Mouse (Mus musculus) limb, embryonic 14.5 days (tissue): ENCODE measurements around the gene Lrrc40. TPM values are rescaled to one million over a fixed set of nuclear protein-coding genes. Genes with fewer than 3 reads are reported as not detected.
"Not testable (repeated sequence)": the region's sequence is repeated elsewhere in the genome, so short reads cannot be mapped to it uniquely, and the experiment has no call there.

Experiments used
- ATAC-seq: fragments of 200-750 bp; cut with Nextera tagmentation; 2 replicates; pipeline ENCODE4 v1.8.0; 2017; ENCODE audit warnings: low read depth, moderate number of reproducible peaks, moderate TSS enrichment; ENCODE audit not compliant: low FRiP score
- DNase-seq: peaks from one replicate; pipeline ENCODE4 v3.0.0-alpha.2; 2015; ENCODE audit warnings: low spot score
- H3K27ac ChIP-seq: fragments of 300-500 bp; sonication (generic); replicated peaks from 2 replicates; pipeline ENCODE4 v1.5.1; 2014; ENCODE audit warnings: low read depth, mild to moderate bottlenecking, low read length, moderate library complexity, mixed read lengths
- H3K27me3 ChIP-seq: fragments of 300-500 bp; sonication (generic); 2 replicates; pipeline ENCODE4 v1.6.1; 2014; ENCODE audit warnings: low read length, mixed read lengths; ENCODE audit not compliant: control insufficient read depth, insufficient read depth
- H3K36me3 ChIP-seq: fragments of 300-500 bp; sonication (generic); 2 replicates; pipeline ENCODE4 v1.6.1; 2014; ENCODE audit warnings: mild to moderate bottlenecking, low read length, moderate library complexity, mixed read lengths; ENCODE audit not compliant: control insufficient read depth, insufficient read depth
- H3K4me1 ChIP-seq: fragments of 300-500 bp; sonication (generic); 2 replicates; pipeline ENCODE4 v1.6.1; 2014; ENCODE audit warnings: antibody characterized with exemption, low read length, mixed read lengths; ENCODE audit not compliant: control insufficient read depth, insufficient read depth
- H3K4me2 ChIP-seq: fragments of 300-500 bp; sonication (generic); replicated peaks from 2 replicates; pipeline ENCODE4 v1.6.1; 2014; ENCODE audit warnings: low read depth, mild to moderate bottlenecking, low read length, moderate library complexity; ENCODE audit not compliant: severe bottlenecking
- H3K4me3 ChIP-seq: fragments of 300-500 bp; sonication (generic); replicated peaks from 2 replicates; pipeline ENCODE4 v1.5.1; 2014; ENCODE audit warnings: low read length
- H3K9ac ChIP-seq: fragments of 300-500 bp; sonication (generic); 2 replicates; pipeline ENCODE4 v1.6.1; 2014; ENCODE audit warnings: mild to moderate bottlenecking, low read depth, low read length, moderate library complexity; ENCODE audit not compliant: severe bottlenecking
- H3K9me3 ChIP-seq: fragments of 300-500 bp; sonication (generic); 2 replicates; pipeline ENCODE4 v1.6.1; 2016; ENCODE audit warnings: low read length; ENCODE audit not compliant: control insufficient read depth
- POLR2A ChIP-seq: fragments of 200-500 bp; IDR thresholded peaks from 2 replicates; pipeline ENCODE4 v1.8.0; 2012; ENCODE audit warnings: inconsistent platforms, mild to moderate bottlenecking, moderate library complexity, borderline replicate concordance; ENCODE audit not compliant: insufficient read depth, insufficient read length; ENCODE audit errors: extremely low read depth
- WGBS: fragments of 180-500 bp; shearing (Covaris S2); extraction: QIAGEN DNeasy Blood & Tissue Kit; methylation state at CpG from one replicate; pipeline ENCODE4 v1.1.7; 2014; 5-methylcytosine and 5-hydroxymethylcytosine counted together
- polyA plus RNA-seq, 2 experiments: library from polyadenylated mRNA; depleted of rRNA in 1 of 2; stranded (reverse) in 1 of 2; unstranded in 1 of 2; fragments of >200 nt; fragmentation: Nextera tagmentation in 1 of 2; extraction: Ambion mirVana in 1 of 2; gene quantifications; 2 replicates each; pipeline versions ENCODE4 v1.2.1 to v1.2.3; 2012 to 2014

The Lrrc40 gene
- polyA plus RNA-seq, 2 experiments = 29.4 to 44.6 TPM

- ATAC-seq = no peak
- no peak for TF ChIP-seq POLR2A
- H3K4me1 ChIP-seq = no peaks in the 10 kb centered on the region
These were observed 55.1 kb downstream of the Lrrc40 start for GRCm38 (mm10) chr3:158091601-158092000.

GRCm38 (mm10) chr3:158093919-158094318 is 57.5 kb downstream of the Lrrc40 start:
- Histone ChIP-seq H3K4me3 (no peak overlapping the region), H3K36me3 (no peaks in the 10 kb centered on the region), H3K27me3 (no peaks in the 10 kb centered on the region), H3K9ac (no peak overlapping the region), H3K4me1 (no peaks in the 10 kb centered on the region), H3K9me3 (no peaks in the 10 kb centered on the region), H3K27ac (no peak overlapping the region), H3K4me2 (no peak overlapping the region)
- TF ChIP-seq POLR2A = no peak
- ATAC-seq (no peak), DNase-seq (no peak)
- 74% methylated on average over 4 of the region's 4 CpGs for WGBS

More at GRCm38 (mm10) chr3:158091601-158092000, 55.1 kb downstream of the Lrrc40 start:
- Histone ChIP-seq H3K27ac (no peak overlapping the region), H3K4me2 (no peak overlapping the region), H3K9me3 (no peaks in the 10 kb centered on the region), H3K4me3 (no peak overlapping the region), H3K36me3 (no peaks in the 10 kb centered on the region), H3K9ac (no peak overlapping the region), H3K27me3 (no peaks in the 10 kb centered on the region)
- WGBS = 67% methylated on average over 3 of the region's 3 CpGs
- no peak for DNase-seq

GRCm38 (mm10) chr3:158102043-158102442 is 65.6 kb downstream of the Lrrc40 start:
- not testable (repeated sequence) for H3K4me1 ChIP-seq, H3K4me3 ChIP-seq, H3K27me3 ChIP-seq, H3K4me2 ChIP-seq, H3K9ac ChIP-seq, ATAC-seq, H3K27ac ChIP-seq, H3K36me3 ChIP-seq, H3K9me3 ChIP-seq, DNase-seq
- WGBS = 89% methylated on average over 8 of the region's 10 CpGs

- H3K9me3 ChIP-seq, H3K9ac ChIP-seq, H3K36me3 ChIP-seq, H3K4me1 ChIP-seq, DNase-seq, H3K27ac ChIP-seq, H3K4me3 ChIP-seq, ATAC-seq, H3K4me2 ChIP-seq, H3K27me3 ChIP-seq: not testable (repeated sequence)
- 59% methylated on average over 1 of the region's 1 CpGs for WGBS
These were observed 66.1 kb downstream of the Lrrc40 start for GRCm38 (mm10) chr3:158102530-158102929.

- H3K27ac ChIP-seq = no peak overlapping the region
- ATAC-seq (no peak), DNase-seq (no peak)
- H3K27me3 ChIP-seq = no peaks in the 10 kb centered on the region
- H3K4me1 ChIP-seq = no peaks in the 10 kb centered on the region
- H3K9me3 ChIP-seq = no peaks in the 10 kb centered on the region
- H3K4me2 ChIP-seq = no peak overlapping the region
- H3K36me3 ChIP-seq = no peaks in the 10 kb centered on the region
- no peak for TF ChIP-seq POLR2A
- no peak overlapping the region for H3K9ac ChIP-seq
- H3K4me3 ChIP-seq = no peak overlapping the region
- WGBS = 56% methylated on average over 2 of the region's 2 CpGs
These were observed 67.0 kb downstream of the Lrrc40 start for GRCm38 (mm10) chr3:158103467-158103866.

- no peak for TF ChIP-seq POLR2A
- 56% methylated on average over 1 of the region's 1 CpGs for WGBS
These were observed 68.8 kb downstream of the Lrrc40 start for GRCm38 (mm10) chr3:158105260-158105659.

More at GRCm38 (mm10) chr3:158105260-158105659, 68.8 kb downstream of the Lrrc40 start:
- H3K36me3 ChIP-seq = no peaks in the 10 kb centered on the region
- H3K27ac ChIP-seq = no peak overlapping the region
- no peak for DNase-seq
- H3K9ac ChIP-seq = no peak overlapping the region
- no peaks in the 10 kb centered on the region for H3K9me3 ChIP-seq
- no peak overlapping the region for H3K4me3 ChIP-seq
- H3K4me1 ChIP-seq = no peaks in the 10 kb centered on the region
- no peak overlapping the region for H3K4me2 ChIP-seq
- ATAC-seq = no peak
- H3K27me3 ChIP-seq = no peaks in the 10 kb centered on the region

Other genes with a start within 250 kb of the Lrrc40 start
- 9.9 and 10.1 TPM in 2 replicates for gene Cth, start 111.6 kb upstream of the Lrrc40 start, polyA plus RNA-seq (2012; rRNA removed)
- gene Cth, start 111.6 kb upstream of the Lrrc40 start, polyA plus RNA-seq (2014; fragmentation: Nextera tagmentation; extraction: Ambion mirVana) = 11.5 and 12.2 TPM in 2 replicates
- 17.4 and 18.2 TPM in 2 replicates for gene Ankrd13c, start 89.4 kb upstream of the Lrrc40 start, polyA plus RNA-seq (2012; rRNA removed)
- 16.4 and 22.1 TPM in 2 replicates for gene Ankrd13c, start 89.4 kb upstream of the Lrrc40 start, polyA plus RNA-seq (2014; fragmentation: Nextera tagmentation; extraction: Ambion mirVana)
- gene Srsf11, start within 50 bp of the Lrrc40 start, polyA plus RNA-seq (2012; rRNA removed) = 634 and 931 TPM in 2 replicates
- 299 and 323 TPM in 2 replicates for gene Srsf11, start within 50 bp of the Lrrc40 start, polyA plus RNA-seq (2014; fragmentation: Nextera tagmentation; extraction: Ambion mirVana)